Comparison of ENCODE assay signal across 8 mouse cellular contexts in the genomic region with DNA sequence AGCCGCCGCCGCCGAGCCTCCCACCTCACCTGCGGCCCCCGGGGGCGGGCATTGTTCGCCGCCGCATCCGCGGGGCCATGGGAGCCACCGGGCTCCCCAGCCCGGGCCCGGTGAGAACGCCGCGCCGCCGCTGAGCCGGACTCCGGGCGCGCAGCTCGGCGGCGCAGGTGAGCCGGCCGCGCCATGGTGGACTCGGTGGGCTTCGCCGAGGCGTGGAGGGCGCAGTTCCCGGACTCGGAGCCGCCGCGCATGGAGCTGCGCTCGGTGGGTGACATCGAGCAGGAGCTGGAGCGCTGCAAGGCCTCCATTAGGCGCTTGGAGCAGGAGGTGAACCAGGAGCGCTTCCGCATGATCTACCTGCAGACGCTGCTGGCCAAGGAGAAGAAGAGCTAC. TPM values are rescaled to one million over a fixed set of nuclear protein-coding genes. Genes with fewer than 3 reads are reported as not detected.
DNase-seq lines count a peak whose midpoint lies in the region; ATAC-seq and TF ChIP-seq lines count a peak whose summit lies in the region.

No protein-coding gene starts in this region.

- ATAC-seq in hindbrain, embryonic 12.5 days (ENCODE audit: low FRiP score): peak; percentile 53
- ATAC-seq in liver, postnatal 0 days: peak; percentile 14; the same call in 1 of the 2 replicates
- ATAC-seq in stomach, postnatal 0 days (ENCODE audit: low FRiP score, low TSS enrichment): 0 out of 2 replicates have a peak, but pooled peaks have one; percentile 4

- DNase-seq in kidney, adult 2 months: peak; percentile 36
- no peak for DNase-seq in kidney, postnatal 14 days
- no peak for DNase-seq in CH12.LX (ENCODE audit: extremely low read depth)
- DNase-seq in cerebellum, postnatal 14 days: peak; percentile 59 to 63
- no peak for DNase-seq in liver, postnatal 0 days
- DNase-seq in stomach, postnatal 0 days (ENCODE audit: low spot score): peak; percentile 37
- no peak for DNase-seq in layer of hippocampus, adult 8-10 months (ENCODE audit: low spot score in 2 of 2)

- H3K9me3 ChIP-seq in CH12.LX (replicated peaks; ENCODE audit: low read length): no peaks in the 10 kb centered on the region
- H3K9me3 ChIP-seq in hindbrain, embryonic 12.5 days (replicated peaks): no peaks in the 10 kb centered on the region
- no peaks in the 10 kb centered on the region for H3K9me3 ChIP-seq in liver, postnatal 0 days (ENCODE audit: low read length)
- no peaks in the 10 kb centered on the region for H3K9me3 ChIP-seq in stomach, postnatal 0 days (ENCODE audit: control insufficient read depth, low read length)

- no peak for TF ChIP-seq CTCF in kidney, adult 2 months (conservative IDR thresholded peaks at IDR 0.05; ENCODE audit: insufficient read depth, insufficient read length, low read depth, low read length)
- no peak for TF ChIP-seq CTCF in CH12.LX (conservative IDR thresholded peaks at IDR 0.05 in 1 of 2, IDR thresholded peaks at IDR 0.05 in 1 of 2; ENCODE audit: low read depth in 2 of 2, low read length in 2 of 2)
- TF ChIP-seq CTCF in liver, postnatal 0 days (IDR thresholded peaks at IDR 0.05; ENCODE audit: low read depth): no peak
- TF ChIP-seq CTCF in stomach, postnatal 0 days (IDR thresholded peaks at IDR 0.05; ENCODE audit: low read depth): peak; percentile 2; the same call in 1 of the 2 replicates

- dilution Hi-C loops in CH12.LX (cut with MboI; ENCODE audit: extremely low pct_ligation_motif_present, extremely low pct_unique_long_range_greater_than_20kb, low sequenced_read_pairs): no loop called here

- 0 out of 2 replicates have a peak overlapping the region, but pooled peaks have one; percentile 1 for H3K27ac ChIP-seq in kidney, adult 2 months (ENCODE audit: insufficient read depth, low read depth, low read length)
- no peak overlapping the region for H3K27ac ChIP-seq in CH12.LX (ENCODE audit: insufficient read depth, low read depth)
- H3K27ac ChIP-seq in hindbrain, embryonic 12.5 days: peak overlapping the region; percentile 92
- peak overlapping the region; percentile 49 for H3K27ac ChIP-seq in liver, postnatal 0 days (ENCODE audit: low read depth)
- H3K27ac ChIP-seq in stomach, postnatal 0 days (replicated peaks): peak overlapping the region; percentile 45

- no peaks in the 10 kb centered on the region for H3K27me3 ChIP-seq in kidney, adult 2 months (replicated peaks; ENCODE audit: control insufficient read depth, insufficient read depth, low read length)
- H3K27me3 ChIP-seq in CH12.LX (replicated peaks): no peaks in the 10 kb centered on the region
- no peaks in the 10 kb centered on the region for H3K27me3 ChIP-seq in hindbrain, embryonic 12.5 days
- peaks cover 8% of the 10 kb centered on the region; the same call in 1 of the 2 replicates for H3K27me3 ChIP-seq in liver, postnatal 0 days (ENCODE audit: insufficient read depth, low read length)
- H3K27me3 ChIP-seq in stomach, postnatal 0 days (ENCODE audit: control insufficient read depth, insufficient read depth, low read length): no peaks in the 10 kb centered on the region

- no peak for TF ChIP-seq RAD21 in CH12.LX (IDR thresholded peaks at IDR 0.05; ENCODE audit: low read depth, low read length)

- no peaks in the 10 kb centered on the region for H3K36me3 ChIP-seq in kidney, adult 2 months (ENCODE audit: control insufficient read depth, insufficient read depth, low read length)
- H3K36me3 ChIP-seq in CH12.LX (replicated peaks in 1 of 2; ENCODE audit: control insufficient read depth in 1 of 2, insufficient read depth in 1 of 2, low read length in 1 of 2): peaks cover 4 to 30% of the 10 kb centered on the region in 2 experiments
- 0 out of 2 replicates have a peak, but pooled peaks cover 5% of the 10 kb centered on the region for H3K36me3 ChIP-seq in hindbrain, embryonic 12.5 days
- peaks cover 2% of the 10 kb centered on the region; the same call in 1 of the 2 replicates for H3K36me3 ChIP-seq in liver, postnatal 0 days (replicated peaks; ENCODE audit: insufficient read depth, low read length)
- no peaks in the 10 kb centered on the region for H3K36me3 ChIP-seq in stomach, postnatal 0 days (ENCODE audit: control insufficient read depth, insufficient read depth, low read length)

- peak overlapping the region; percentile 53 for H3K4me2 ChIP-seq in CH12.LX (ENCODE audit: insufficient read depth, low read depth, poor library complexity, severe bottlenecking)
- peak overlapping the region; percentile 92 for H3K4me2 ChIP-seq in hindbrain, embryonic 12.5 days (replicated peaks)
- peak overlapping the region; percentile 86 for H3K4me2 ChIP-seq in liver, postnatal 0 days (ENCODE audit: low read depth, low read length)
- H3K4me2 ChIP-seq in stomach, postnatal 0 days (replicated peaks; ENCODE audit: low read depth): peak overlapping the region; percentile 86

- in situ Hi-C loops in CH12.LX (cut with MboI; ENCODE audit: low pct_ligation_motif_present, low pct_unique_long_range_greater_than_20kb, low sequenced_read_pairs): loop anchor here (5.0 kb wide), 1 partner anchor 91 kb away; no protein-coding TSS in a partner anchor

- TF ChIP-seq EP300 in CH12.LX (IDR thresholded peaks at IDR 0.05; ENCODE audit: low read length): no peak
- no peak for TF ChIP-seq EP300 in liver, postnatal 0 days (IDR thresholded peaks at IDR 0.05; ENCODE audit: low read depth)
- TF ChIP-seq EP300 in stomach, postnatal 0 days (optimal IDR thresholded peaks at IDR 0.05): no peak

- 1% methylated on average over 48 of the region's 48 CpGs for WGBS in kidney, adult 2 months
- WGBS in hindbrain, embryonic 12.5 days: under 1% methylated on average over 29 of the region's 48 CpGs
- WGBS in liver, postnatal 0 days (ENCODE audit: insufficient replicate concordance): under 1% methylated on average over 22 of the region's 48 CpGs
- 0% methylated on average over 24 of the region's 48 CpGs for WGBS in stomach, postnatal 0 days

- H3K4me3 ChIP-seq in kidney, adult 2 months (ENCODE audit: insufficient read depth, low read depth, low read length): peak overlapping the region; percentile 70
- peak overlapping the region; percentile 73 to 85 (median 76) for H3K4me3 ChIP-seq in CH12.LX (replicated peaks in 1 of 3; ENCODE audit: low read depth in 2 of 3, low read length in 2 of 3, poor library complexity in 1 of 3)
- peak overlapping the region; percentile 89 for H3K4me3 ChIP-seq in hindbrain, embryonic 12.5 days
- peak overlapping the region; percentile 73 for H3K4me3 ChIP-seq in liver, postnatal 0 days (ENCODE audit: low read depth, low read length)
- H3K4me3 ChIP-seq in stomach, postnatal 0 days (ENCODE audit: low read depth, low read length): peak overlapping the region; percentile 82

- H3K79me2 ChIP-seq in CH12.LX (replicated peaks; ENCODE audit: control insufficient read depth, extremely low read depth, insufficient read depth, poor library complexity, severe bottlenecking): peaks cover 33% of the 10 kb centered on the region

- H3K4me1 ChIP-seq in kidney, adult 2 months (ENCODE audit: control insufficient read depth, insufficient read depth, low read length): peaks cover 20% of the 10 kb centered on the region; the same call in 1 of the 2 replicates
- H3K4me1 ChIP-seq in CH12.LX (ENCODE audit: control insufficient read depth in 1 of 2, insufficient read depth in 2 of 2): peaks cover 18 to 71% of the 10 kb centered on the region in 2 experiments
- peaks cover 78% of the 10 kb centered on the region for H3K4me1 ChIP-seq in hindbrain, embryonic 12.5 days
- H3K4me1 ChIP-seq in liver, postnatal 0 days (ENCODE audit: insufficient read depth): peaks cover 49% of the 10 kb centered on the region
- peaks cover 12% of the 10 kb centered on the region; the same call in 1 of the 2 replicates for H3K4me1 ChIP-seq in stomach, postnatal 0 days (replicated peaks; ENCODE audit: control insufficient read depth, insufficient read depth)

- TF ChIP-seq POLR2A in kidney, adult 2 months (IDR thresholded peaks at IDR 0.05; ENCODE audit: low read depth, low read length): no peak
- no peak for TF ChIP-seq POLR2A in CH12.LX (IDR thresholded peaks at IDR 0.05; ENCODE audit: low read depth, low read length)

- H3K9ac ChIP-seq in CH12.LX (ENCODE audit: insufficient read depth, low read depth): peak overlapping the region; percentile 49
- H3K9ac ChIP-seq in hindbrain, embryonic 12.5 days: peak overlapping the region; percentile 93
- H3K9ac ChIP-seq in liver, postnatal 0 days (replicated peaks): peak overlapping the region; percentile 67
- H3K9ac ChIP-seq in stomach, postnatal 0 days (ENCODE audit: low read length): peak overlapping the region; percentile 82

TF ChIP-seq in CH12.LX, 34 proteins besides CTCF, POLR2A, EP300 and RAD21 (continues in another document):
- TF ChIP-seq CHD2 (IDR thresholded peaks at IDR 0.05; ENCODE audit: low read length): no peak

RNA-seq across cellular contexts. Expression of gene Bcr, which starts 0.4 kb away (rescaled TPM):
- 28.4 and 28.7 TPM in 2 replicates for polyA plus RNA-seq in kidney, adult 2 months (2012; rRNA removed)
- total RNA-seq in CH12.LX (2012; rRNA removed): 18.2 and 22.1 TPM in 2 replicates
- 4.0 and 4.3 TPM in 2 replicates for total RNA-seq in CH12.LX (2014; rRNA removed)
- polyA plus RNA-seq in CH12.LX (2012; ENCODE audit: insufficient read length, low read depth): 18.6 and 20.0 TPM in 2 replicates
- 11.4 and 14.0 TPM in 2 replicates for polyA plus RNA-seq in hindbrain, embryonic 12.5 days (2016; fragmentation: Nextera tagmentation; extraction: Ambion mirVana)
- 3.4 and 3.6 TPM in 2 replicates for polyA plus RNA-seq in liver, postnatal 0 days (2015; fragmentation: Nextera tagmentation; extraction: Ambion mirVana)
- 4.5 and 4.7 TPM in 2 replicates for polyA plus RNA-seq in stomach, postnatal 0 days (2015; fragmentation: Nextera tagmentation; extraction: Ambion mirVana)
- total RNA-seq in layer of hippocampus, adult 8-10 months (2022): 100 to 1,000 TPM in 2 of 4 experiments, 10 to 100 TPM in 2; 96.5 to 140 (median 115) TPM

RNA-seq across cellular contexts. Expression of gene Rab36, which starts 24.0 kb away (rescaled TPM):
- polyA plus RNA-seq in kidney, adult 2 months (2012; rRNA removed): 9.5 and 9.9 TPM in 2 replicates
- total RNA-seq in CH12.LX (2012; rRNA removed): 0.59 and 0.67 TPM in 2 replicates
- total RNA-seq in CH12.LX (2014; rRNA removed): 0.07 and 0.34 TPM in 2 replicates
- polyA plus RNA-seq in CH12.LX (2012; ENCODE audit: insufficient read length, low read depth): 1.2 and 1.5 TPM in 2 replicates
- 12.3 and 13.3 TPM in 2 replicates for polyA plus RNA-seq in hindbrain, embryonic 12.5 days (2016; fragmentation: Nextera tagmentation; extraction: Ambion mirVana)
- polyA plus RNA-seq in liver, postnatal 0 days (2015; fragmentation: Nextera tagmentation; extraction: Ambion mirVana): 1.7 TPM in 2 replicates
- polyA plus RNA-seq in stomach, postnatal 0 days (2015; fragmentation: Nextera tagmentation; extraction: Ambion mirVana): 1.9 and 2.0 TPM in 2 replicates
- 10 to 100 TPM; 30.0 to 35.7 (median 33.2) TPM for total RNA-seq in layer of hippocampus, adult 8-10 months (2022)

RNA-seq across cellular contexts. Expression of gene Rsph14, which starts 28.5 kb away (rescaled TPM):
- polyA plus RNA-seq in kidney, adult 2 months (2012; rRNA removed): not detected in 2 replicates
- total RNA-seq in CH12.LX (2012; rRNA removed): 0.13 TPM in 1 of 2 replicates, not detected in the other
- total RNA-seq in CH12.LX (2014; rRNA removed): not detected in 2 replicates
- not detected in 2 replicates for polyA plus RNA-seq in CH12.LX (2012; ENCODE audit: insufficient read length, low read depth)
- polyA plus RNA-seq in hindbrain, embryonic 12.5 days (2016; fragmentation: Nextera tagmentation; extraction: Ambion mirVana): 0.57 and 0.67 TPM in 2 replicates
- 0.20 TPM in 1 of 2 replicates, not detected in the other for polyA plus RNA-seq in liver, postnatal 0 days (2015; fragmentation: Nextera tagmentation; extraction: Ambion mirVana)
- not detected in 2 replicates for polyA plus RNA-seq in stomach, postnatal 0 days (2015; fragmentation: Nextera tagmentation; extraction: Ambion mirVana)
- total RNA-seq in layer of hippocampus, adult 8-10 months (2022): 1 to 10 TPM in 1 of 4 experiments, under 1 TPM in 2, not detected in 1; 0.31 to 1.4 (median 0.75) TPM

Comparison
In these comparisons a context has a peak if more than half of its experiments do, and no peak if none do; other contexts are left out.
1. DNase-seq: peak in kidney, adult 2 months (single experiment), cerebellum, postnatal 14 days (2 of 2) and stomach, postnatal 0 days (single experiment); none in kidney, postnatal 14 days (single experiment), CH12.LX (single experiment), liver, postnatal 0 days (single experiment) and layer of hippocampus, adult 8-10 months (0 of 2).
2. Peak in every context shown above with its lines, with median percentiles within 50 percentile points of each other: H3K4me3 ChIP-seq, H3K4me2 ChIP-seq, H3K9ac ChIP-seq and ATAC-seq.